In the genomic region with DNA sequence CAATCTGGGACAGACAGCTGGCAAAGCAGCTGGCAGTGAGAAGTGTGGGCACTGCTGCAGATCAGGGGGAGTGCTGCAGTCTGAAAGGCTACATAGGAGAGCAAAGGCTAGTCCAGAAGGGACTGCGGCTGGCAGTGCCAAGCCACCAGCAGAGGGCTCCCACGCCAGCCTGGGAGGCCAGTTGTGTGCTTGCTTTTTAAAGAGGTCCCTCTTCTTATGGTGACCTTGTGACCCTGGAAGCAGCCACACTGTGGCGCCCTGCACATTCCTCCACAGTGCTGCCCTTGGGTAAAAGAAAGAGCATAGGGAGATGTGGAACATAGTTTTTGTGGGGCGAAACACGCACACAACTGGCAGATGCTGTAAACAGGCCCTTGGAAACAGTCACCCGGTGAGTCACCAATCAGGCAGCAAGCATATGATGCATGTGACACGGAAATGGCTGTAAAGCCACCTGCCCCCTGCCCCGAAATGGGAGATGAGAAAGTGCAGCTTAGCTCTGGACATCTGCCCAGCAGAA, we compare ENCODE assay signal across 12 mouse cellular contexts. TPM values are rescaled to one million over a fixed set of nuclear protein-coding genes. Genes with fewer than 3 reads are reported as not detected.
DNase-seq lines count a peak whose midpoint lies in the region; ATAC-seq and TF ChIP-seq lines count a peak whose summit lies in the region.
"Had no signal": no experiment of that assay in that cellular context is flagged by ENCODE, and none has a peak within 500 bp of the region (broad histone marks: within the 10 kb centered on the region; RNA-seq: fewer than 3 reads in every experiment).

No protein-coding gene starts in this region.

- no peaks in the 10 kb centered on the region for H3K4me1 ChIP-seq in lung, embryonic 14.5 days (ENCODE audit: insufficient read depth)
- H3K4me1 ChIP-seq: limb, embryonic 13.5 days had no signal

- no peaks in the 10 kb centered on the region for H3K9me3 ChIP-seq in lung, embryonic 14.5 days (ENCODE audit: low read depth, low read length)
- H3K9me3 ChIP-seq: limb, embryonic 13.5 days had no signal

- peak; percentile 87 for DNase-seq in heart, adult 11 months
- DNase-seq in heart, adult 8-10 months (ENCODE audit: low spot score) = no peak
- DNase-seq in lung, embryonic 14.5 days = no peak
- DNase-seq in lung, postnatal 4 days = no peak
- peak; percentile 12 for DNase-seq in Patski (ENCODE audit: low read depth, low spot score)
- DNase-seq in retina, embryonic 14.5 days (ENCODE audit: low spot score) = peak; percentile 29
- no peak for DNase-seq in spleen, postnatal 4 days (ENCODE audit: low spot score in 2 of 2)
- no peak for DNase-seq in frontal cortex, postnatal 10 days (ENCODE audit: low spot score in 2 of 2)
- DNase-seq: gastrocnemius, postnatal 10 days had no signal

- no peak overlapping the region for H3K4me3 ChIP-seq in lung, embryonic 14.5 days (ENCODE audit: low read depth, low read length)
- H3K4me3 ChIP-seq: erythroblast, embryonic 14.5 days; limb, embryonic 13.5 days had no signal

- no peak overlapping the region for H3K27ac ChIP-seq in lung, embryonic 14.5 days (ENCODE audit: low read depth)
- H3K27ac ChIP-seq: limb, embryonic 13.5 days had no signal

- CTCF ChIA-PET in Patski (lab: Charles Lee) = interaction anchor here (1.0 to 3.0 kb wide), 7 partner anchors 11 to 243 kb away, joined by 3 to 24 read pairs (median 3); no protein-coding TSS in a partner anchor

- POLR2A ChIA-PET in Patski (lab: Charles Lee) = no interaction called here

- no peak overlapping the region for H3K9ac ChIP-seq in lung, embryonic 14.5 days
- H3K9ac ChIP-seq: limb, embryonic 13.5 days had no signal

- no peaks in the 10 kb centered on the region for H3K27me3 ChIP-seq in lung, embryonic 14.5 days (ENCODE audit: insufficient read depth, low read length)
- no peaks in the 10 kb centered on the region for H3K27me3 ChIP-seq in Patski
- H3K27me3 ChIP-seq: limb, embryonic 13.5 days had no signal

- H3K4me2 ChIP-seq in lung, embryonic 14.5 days = no peak overlapping the region
- H3K4me2 ChIP-seq: limb, embryonic 13.5 days had no signal

- H3K36me3 ChIP-seq in lung, embryonic 14.5 days (ENCODE audit: insufficient read depth) = peaks cover 93% of the 10 kb centered on the region

- TF ChIP-seq CTCF in lung, embryonic 14.5 days (IDR thresholded peaks at IDR 0.05; ENCODE audit: low read depth) = peak; percentile 49
- TF ChIP-seq CTCF in Patski (IDR thresholded peaks at IDR 0.05) = no peak

- 64% methylated on average over 8 of the region's 8 CpGs for WGBS in lung, embryonic 14.5 days

- in situ Hi-C loops in Patski (cut with MboI; ENCODE audit: low pct_unique_long_range_greater_than_20kb) = loop anchor here (10.0 kb wide), 1 partner anchor 480 kb away; no protein-coding TSS in a partner anchor

- no peak for ATAC-seq in lung, embryonic 14.5 days (ENCODE audit: insufficient read depth)
- ATAC-seq in Patski = peak; percentile 45
- ATAC-seq: midbrain, embryonic 16.5 days had no signal

RNA-seq across cellular contexts. Expression of a gene that starts 41.6 kb away (rescaled TPM):
- total RNA-seq in heart, adult 8-10 months (2022) = 10 to 100 TPM; 11.2 to 18.0 (median 12.8) TPM
- polyA plus RNA-seq in lung, embryonic 14.5 days (2014; fragmentation: Nextera tagmentation; extraction: Ambion mirVana) = 23.8 and 30.4 TPM in 2 replicates
- 7.9 TPM for polyA plus RNA-seq in Patski (2021)

Comparison
In these comparisons a context has a peak if more than half of its experiments do, and no peak if none do; other contexts are left out.
1. DNase-seq: peak in heart, adult 11 months (single experiment), Patski (single experiment) and retina, embryonic 14.5 days (single experiment); none in heart, adult 8-10 months (single experiment), lung, embryonic 14.5 days (single experiment), lung, postnatal 4 days (0 of 2), spleen, postnatal 4 days (0 of 2) and frontal cortex, postnatal 10 days (0 of 2).